Mouse (Mus musculus) midbrain, postnatal 0 days (tissue): ENCODE measurements around the gene Btbd11. TPM values are rescaled to one million over a fixed set of nuclear protein-coding genes. Genes with fewer than 3 reads are reported as not detected.
A peak's percentile ranks its signal among the peaks of the same experiment; 100 is the strongest.

Experiments used
- ATAC-seq: fragments of 200-750 bp; cut with Nextera tagmentation; 2 replicates; pipeline ENCODE4 v1.8.0; 2017; ENCODE audit warnings: moderate number of reproducible peaks, mild to moderate bottlenecking, moderate TSS enrichment, moderate library complexity; ENCODE audit not compliant: low FRiP score
- DNase-seq: peaks from one replicate; pipeline ENCODE4 v3.0.0-alpha.2; 2015; ENCODE audit warnings: low spot score
- H3K27ac ChIP-seq: fragments of 300-500 bp; sonication (generic); 2 replicates; pipeline ENCODE4 v1.5.1; 2014; ENCODE audit warnings: low read depth, mild to moderate bottlenecking, low read length, mixed read lengths
- H3K27me3 ChIP-seq: fragments of 300-500 bp; sonication (generic); 2 replicates; pipeline ENCODE4 v1.6.1; 2014; ENCODE audit warnings: low read length, control low read depth, mixed read lengths; ENCODE audit not compliant: insufficient read depth
- H3K36me3 ChIP-seq: fragments of 300-500 bp; sonication (generic); 2 replicates; pipeline ENCODE4 v1.6.1; 2014; ENCODE audit warnings: low read length, control low read depth, mixed read lengths; ENCODE audit not compliant: insufficient read depth
- H3K4me1 ChIP-seq: fragments of 300-500 bp; sonication (generic); 2 replicates; pipeline ENCODE4 v1.6.1; 2014; ENCODE audit warnings: mild to moderate bottlenecking, control low read depth, antibody characterized with exemption, low read length, mixed read lengths; ENCODE audit not compliant: insufficient read depth
- H3K4me2 ChIP-seq: fragments of 300-500 bp; sonication (generic); 2 replicates; pipeline ENCODE4 v1.6.1; 2014; ENCODE audit warnings: low read depth, mild to moderate bottlenecking, low read length, mixed read lengths; ENCODE audit not compliant: poor library complexity, severe bottlenecking
- H3K4me3 ChIP-seq: fragments of 300-500 bp; sonication (generic); 2 replicates; pipeline ENCODE4 v1.5.1; 2014; ENCODE audit warnings: low read depth, mild to moderate bottlenecking, low read length, moderate library complexity
- H3K9ac ChIP-seq: fragments of 300-500 bp; sonication (generic); replicated peaks from 2 replicates; pipeline ENCODE4 v1.6.1; 2014; ENCODE audit warnings: mild to moderate bottlenecking, low read length, moderate library complexity, mixed read lengths; ENCODE audit not compliant: poor library complexity, severe bottlenecking
- H3K9me3 ChIP-seq: fragments of 300-500 bp; sonication (generic); 2 replicates; pipeline ENCODE4 v1.6.1; 2016; ENCODE audit warnings: low read length, control low read depth
- CTCF ChIP-seq: IDR thresholded peaks from 2 replicates; pipeline ENCODE4 v1.5.1; 2016; ENCODE audit warnings: antibody characterized with exemption, mild to moderate bottlenecking
- WGBS: fragments of 180-500 bp; shearing (Covaris S2); extraction: QIAGEN DNeasy Blood & Tissue Kit; methylation state at CpG from one replicate; pipeline ENCODE4 v1.1.7; 2014; 5-methylcytosine and 5-hydroxymethylcytosine counted together
- polyA plus RNA-seq: library from polyadenylated mRNA; unstranded; fragments of >200 nt; fragmentation: Nextera tagmentation; extraction: Ambion mirVana; gene quantifications from 2 replicates; pipeline ENCODE4 v1.2.1, GENCODE M21; 2015
- total RNA-seq: library from RNA; depleted of rRNA; stranded (reverse); fragments of >200 nt; gene quantifications from 2 replicates; pipeline ENCODE4 v1.2.3, GENCODE M21; 2014

Gene Btbd11
- total and polyA plus RNA-seq, 2 experiments from 2014 or later: 17.1 to 47.4 TPM

GRCm38 (mm10) chr10:85473871-85474270 is 87.3 kb downstream of the Btbd11 start:
- Histone ChIP-seq H3K4me3 (no peak overlapping the region), H3K4me1 (no peaks in the 10 kb centered on the region), H3K27ac (peak overlapping the region; percentile 9; the same call in 1 of the 2 replicates), H3K27me3 (no peaks in the 10 kb centered on the region), H3K36me3 (no peaks in the 10 kb centered on the region), H3K9ac (no peak overlapping the region), H3K9me3 (no peaks in the 10 kb centered on the region), H3K4me2 (no peak overlapping the region)
- no peak for ATAC-seq
- peak; percentile 70 for DNase-seq
- 62% methylated on average over 3 of the region's 3 CpGs for WGBS
- no peak for TF ChIP-seq CTCF

GRCm38 (mm10) chr10:85475642-85476345 is 89.2 kb downstream of the Btbd11 start:
- H3K27me3 ChIP-seq: no peaks in the 10 kb centered on the region
- H3K36me3 ChIP-seq: no peaks in the 10 kb centered on the region
- peaks cover 11% of the 10 kb centered on the region; the same call in 1 of the 2 replicates for H3K4me1 ChIP-seq
- DNase-seq: no peak
- no peak overlapping the region for H3K9ac ChIP-seq
- TF ChIP-seq CTCF: no peak
- WGBS: 80% methylated on average over 9 of the region's 9 CpGs
- no peak for ATAC-seq
- H3K9me3 ChIP-seq: no peaks in the 10 kb centered on the region
- H3K4me2 ChIP-seq: no peak overlapping the region
- no peak overlapping the region for H3K4me3 ChIP-seq
- H3K27ac ChIP-seq: no peak overlapping the region

GRCm38 (mm10) chr10:85479959-85480625 is 93.5 kb downstream of the Btbd11 start:
- Histone ChIP-seq H3K9ac (no peak overlapping the region), H3K9me3 (no peaks in the 10 kb centered on the region), H3K36me3 (no peaks in the 10 kb centered on the region), H3K4me2 (no peak overlapping the region), H3K27ac (peak overlapping the region; percentile 43; the same call in 1 of the 2 replicates), H3K4me3 (no peak overlapping the region), H3K4me1 (peaks cover 17% of the 10 kb centered on the region; the same call in 1 of the 2 replicates), H3K27me3 (no peaks in the 10 kb centered on the region)
- ATAC-seq: no peak; the same call in 1 of the 2 replicates
- no peak for DNase-seq
- no peak for TF ChIP-seq CTCF
- WGBS: 34% methylated on average over 6 of the region's 6 CpGs

- Histone ChIP-seq H3K27me3 (no peaks in the 10 kb centered on the region), H3K9me3 (no peaks in the 10 kb centered on the region), H3K4me3 (no peak overlapping the region), H3K27ac (peak overlapping the region; percentile 43; the same call in 1 of the 2 replicates), H3K4me1 (peaks cover 17% of the 10 kb centered on the region; the same call in 1 of the 2 replicates), H3K36me3 (no peaks in the 10 kb centered on the region), H3K9ac (no peak overlapping the region; the same call in 1 of the 2 replicates), H3K4me2 (no peak overlapping the region)
- no peak for DNase-seq
- no peak for ATAC-seq
- TF ChIP-seq CTCF: no peak
- WGBS: 47% methylated on average over 3 of the region's 3 CpGs
Measured at GRCm38 (mm10) chr10:85481106-85481505, 94.5 kb downstream of the Btbd11 start.

- no peak overlapping the region for H3K9ac ChIP-seq
- peak overlapping the region; percentile 52 for H3K27ac ChIP-seq
- peaks cover 17% of the 10 kb centered on the region; the same call in 1 of the 2 replicates for H3K4me1 ChIP-seq
- H3K4me3 ChIP-seq: no peak overlapping the region
- DNase-seq (peak; percentile 55), ATAC-seq (peak; percentile 53)
- H3K9me3 ChIP-seq: no peaks in the 10 kb centered on the region
- TF ChIP-seq CTCF: no peak
- no peaks in the 10 kb centered on the region for H3K27me3 ChIP-seq
- H3K36me3 ChIP-seq: no peaks in the 10 kb centered on the region
- H3K4me2 ChIP-seq: no peak overlapping the region
- WGBS: 27% methylated on average over 4 of the region's 4 CpGs
Measured at GRCm38 (mm10) chr10:85482064-85482473, 95.5 kb downstream of the Btbd11 start.

GRCm38 (mm10) chr10:85482480-85482879 is 95.9 kb downstream of the Btbd11 start:
- H3K27me3 ChIP-seq: no peaks in the 10 kb centered on the region
- H3K4me2 ChIP-seq: no peak overlapping the region
- H3K4me3 ChIP-seq: no peak overlapping the region
- ATAC-seq: peak; percentile 60
- H3K9me3 ChIP-seq: no peaks in the 10 kb centered on the region
- H3K27ac ChIP-seq: peak overlapping the region; percentile 52
- no peak overlapping the region for H3K9ac ChIP-seq
- H3K4me1 ChIP-seq: peaks cover 17% of the 10 kb centered on the region; the same call in 1 of the 2 replicates
- no peak for DNase-seq
- WGBS: 21% methylated on average over 6 of the region's 6 CpGs
- TF ChIP-seq CTCF: peak; percentile 10; the same call in 1 of the 2 replicates
- no peaks in the 10 kb centered on the region for H3K36me3 ChIP-seq
